Mouse (Mus musculus) kidney, embryonic 14.5 days (tissue): Measurements from ENCODE around the gene Cog1. TPM values are rescaled to one million over a fixed set of nuclear protein-coding genes. Genes with fewer than 3 reads are reported as not detected.
A peak's percentile ranks its signal among the peaks of the same experiment; 100 is the strongest.

Experiments used
- ATAC-seq: fragments of 200-750 bp; cut with Nextera tagmentation; 2 replicates; pipeline ENCODE4 v1.8.0; 2017; ENCODE audit warnings: moderate number of reproducible peaks, mild to moderate bottlenecking, moderate TSS enrichment, moderate library complexity; ENCODE audit not compliant: low FRiP score, low TSS enrichment
- H3K27ac ChIP-seq: fragments of 300-500 bp; sonication (generic); 2 replicates; pipeline ENCODE4 v1.5.1; 2014; ENCODE audit warnings: low read depth, mild to moderate bottlenecking, low read length, moderate library complexity, mixed read lengths
- H3K27me3 ChIP-seq: fragments of 300-500 bp; sonication (generic); 2 replicates; pipeline ENCODE4 v1.6.1; 2014; ENCODE audit warnings: mild to moderate bottlenecking, low read length; ENCODE audit not compliant: control insufficient read depth, insufficient read depth
- H3K36me3 ChIP-seq: fragments of 300-500 bp; sonication (generic); 2 replicates; pipeline ENCODE4 v1.6.1; 2014; ENCODE audit warnings: low read length, mixed read lengths; ENCODE audit not compliant: control insufficient read depth, insufficient read depth
- H3K4me1 ChIP-seq: fragments of 300-500 bp; sonication (generic); 2 replicates; pipeline ENCODE4 v1.6.1; 2014; ENCODE audit warnings: low read length, mixed read lengths; ENCODE audit not compliant: control insufficient read depth, insufficient read depth
- H3K4me2 ChIP-seq: fragments of 300-500 bp; sonication (generic); replicated peaks from 2 replicates; pipeline ENCODE4 v1.6.1; 2014; ENCODE audit warnings: low read depth, mild to moderate bottlenecking, low read length
- H3K4me3 ChIP-seq: fragments of 300-500 bp; sonication (generic); 2 replicates; pipeline ENCODE4 v1.5.1; 2014; ENCODE audit warnings: mild to moderate bottlenecking, low read length
- H3K9ac ChIP-seq: fragments of 300-500 bp; sonication (generic); 2 replicates; pipeline ENCODE4 v1.6.1; 2014; ENCODE audit warnings: low read depth, mild to moderate bottlenecking, low read length, moderate library complexity
- H3K9me3 ChIP-seq: fragments of 300-500 bp; sonication (generic); 2 replicates; pipeline ENCODE4 v1.6.1; 2016; ENCODE audit warnings: low read length; ENCODE audit not compliant: control insufficient read depth
- WGBS: fragments of 180-500 bp; shearing (Covaris S2); extraction: QIAGEN DNeasy Blood & Tissue Kit; methylation state at CpG from one replicate; pipeline ENCODE4 v1.1.7; 2014; 5-methylcytosine and 5-hydroxymethylcytosine counted together
- polyA plus RNA-seq: library from polyadenylated mRNA; unstranded; fragments of >200 nt; fragmentation: Nextera tagmentation; extraction: Ambion mirVana; gene quantifications from 2 replicates; pipeline ENCODE4 v1.2.1, GENCODE M21; 2014

The Cog1 gene
- polyA plus RNA-seq, 1 experiment from 2014 or later, result 29.3 TPM

DNA sequence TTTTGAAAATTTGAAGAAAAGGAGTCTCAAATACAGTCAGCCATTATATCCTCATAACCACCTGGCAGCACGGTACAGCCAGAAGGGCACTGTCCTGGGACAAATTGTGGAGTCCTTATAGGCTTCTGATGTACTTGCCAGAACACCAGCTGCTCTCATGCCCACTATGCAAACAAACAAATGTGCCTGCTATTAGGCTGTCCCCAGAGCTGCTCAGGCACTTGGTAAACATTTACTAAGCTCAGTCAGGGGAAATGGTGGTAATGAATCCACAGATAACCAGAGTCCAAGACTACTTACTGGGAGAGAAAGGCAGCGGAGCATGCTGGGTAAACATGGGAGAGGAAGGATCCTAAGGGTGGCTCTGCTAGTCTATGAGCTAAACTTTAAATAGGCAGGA lies 18.2 kb downstream of the Cog1 start:
- no peak overlapping the region for H3K4me2 ChIP-seq

DNA sequence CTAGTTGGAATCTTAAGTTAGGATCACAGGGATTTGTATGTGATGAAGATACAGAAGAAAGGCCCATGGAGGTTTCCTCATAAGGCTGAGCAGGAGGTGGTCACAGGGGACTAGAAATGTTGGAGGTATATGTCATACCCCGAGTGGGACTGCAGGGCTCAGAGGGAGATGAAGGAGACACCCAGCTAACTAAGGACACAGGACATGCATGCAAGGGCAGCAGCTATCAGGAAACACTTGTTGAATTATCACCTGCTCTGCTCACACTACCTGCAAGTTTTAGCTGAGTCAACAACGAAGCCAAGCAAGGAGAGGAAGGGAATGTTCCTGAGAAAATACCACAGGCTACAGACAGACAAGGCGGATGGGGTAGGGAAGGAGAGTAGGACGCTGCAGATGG lies 18.7 kb downstream of the Cog1 start:
- no peak for ATAC-seq
- peaks cover 50% of the 10 kb centered on the region for H3K36me3 ChIP-seq
- WGBS, result 81% methylated on average over 4 of the region's 4 CpGs
- H3K9ac ChIP-seq, result no peak overlapping the region
- peaks cover 16% of the 10 kb centered on the region; the same call in 1 of the 2 replicates for H3K4me1 ChIP-seq
- no peak overlapping the region for H3K4me3 ChIP-seq
- no peaks in the 10 kb centered on the region for H3K27me3 ChIP-seq
- no peaks in the 10 kb centered on the region for H3K9me3 ChIP-seq
- H3K27ac ChIP-seq, result peak overlapping the region; percentile 33; the same call in 1 of the 2 replicates
- H3K4me2 ChIP-seq, result no peak overlapping the region

More for the DNA sequence above, 18.2 kb downstream of the Cog1 start:
- H3K27ac ChIP-seq, result peak overlapping the region; percentile 56
- H3K9ac ChIP-seq, result no peak overlapping the region
- H3K9me3 ChIP-seq, result no peaks in the 10 kb centered on the region
- 55% methylated on average over 2 of the region's 2 CpGs for whole genome bisulfite sequencing
- peak; percentile 47; the same call in 1 of the 2 replicates for ATAC-seq
- H3K27me3 ChIP-seq, result no peaks in the 10 kb centered on the region
- no peak overlapping the region for H3K4me3 ChIP-seq
- peaks cover 53% of the 10 kb centered on the region for H3K36me3 ChIP-seq
- peaks cover 16% of the 10 kb centered on the region; the same call in 1 of the 2 replicates for H3K4me1 ChIP-seq

DNA sequence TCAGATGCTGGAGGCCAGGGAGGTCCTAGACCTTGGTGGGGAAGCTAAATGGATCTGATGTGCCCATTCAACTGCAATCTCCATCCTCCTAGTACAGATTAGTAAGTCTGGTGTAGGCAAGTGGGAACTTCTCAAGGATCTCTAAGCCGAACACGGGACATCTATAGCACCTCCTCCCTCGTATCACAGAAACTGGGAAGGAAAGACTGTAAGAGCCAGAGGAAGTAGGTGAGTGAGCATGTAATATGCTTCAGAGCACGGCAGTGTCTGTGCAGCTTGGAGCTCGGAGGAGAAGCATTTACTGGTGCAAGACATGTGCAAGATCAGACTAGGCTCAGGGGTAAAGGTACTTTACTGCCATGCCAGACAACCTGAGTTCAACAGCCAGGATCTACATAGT lies 19.9 kb downstream of the Cog1 start:
- Histone ChIP-seq H3K9ac (no peak overlapping the region), H3K4me2 (no peak overlapping the region), H3K27me3 (no peaks in the 10 kb centered on the region), H3K27ac (no peak overlapping the region), H3K36me3 (peaks cover 48% of the 10 kb centered on the region), H3K4me1 (peaks cover 16% of the 10 kb centered on the region; the same call in 1 of the 2 replicates), H3K4me3 (no peak overlapping the region), H3K9me3 (no peaks in the 10 kb centered on the region)
- WGBS, result 78% methylated on average over 5 of the region's 5 CpGs
- no peak for ATAC-seq

DNA sequence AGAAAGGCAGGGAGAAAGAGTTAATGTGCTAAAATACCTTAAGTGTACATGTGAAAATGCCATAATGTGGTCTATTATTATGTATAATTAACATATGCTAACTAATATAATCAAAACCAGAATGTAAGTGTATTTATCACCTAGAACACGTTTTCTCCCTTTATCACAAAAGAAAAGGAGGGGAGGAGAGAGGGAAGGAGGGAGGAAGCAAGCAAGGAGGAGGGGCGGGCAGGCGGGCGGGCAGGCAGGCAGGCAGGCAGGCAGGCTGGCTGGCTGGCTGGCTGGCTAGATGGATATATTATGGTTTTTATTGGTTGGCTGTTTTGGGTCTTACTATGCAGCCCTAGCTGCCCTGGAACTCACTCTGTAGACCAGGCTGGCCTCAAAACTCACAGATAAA lies 20.7 kb downstream of the Cog1 start:
- peaks cover 44% of the 10 kb centered on the region for H3K36me3 ChIP-seq
- no peak overlapping the region for H3K4me3 ChIP-seq
- no peaks in the 10 kb centered on the region for H3K27me3 ChIP-seq
- ATAC-seq, result no peak
- H3K27ac ChIP-seq, result no peak overlapping the region
- no peaks in the 10 kb centered on the region for H3K9me3 ChIP-seq
- H3K4me1 ChIP-seq, result peaks cover 16% of the 10 kb centered on the region; the same call in 1 of the 2 replicates
- H3K9ac ChIP-seq, result no peak overlapping the region
- H3K4me2 ChIP-seq, result no peak overlapping the region
- WGBS, result 73% methylated on average over 4 of the region's 4 CpGs

DNA sequence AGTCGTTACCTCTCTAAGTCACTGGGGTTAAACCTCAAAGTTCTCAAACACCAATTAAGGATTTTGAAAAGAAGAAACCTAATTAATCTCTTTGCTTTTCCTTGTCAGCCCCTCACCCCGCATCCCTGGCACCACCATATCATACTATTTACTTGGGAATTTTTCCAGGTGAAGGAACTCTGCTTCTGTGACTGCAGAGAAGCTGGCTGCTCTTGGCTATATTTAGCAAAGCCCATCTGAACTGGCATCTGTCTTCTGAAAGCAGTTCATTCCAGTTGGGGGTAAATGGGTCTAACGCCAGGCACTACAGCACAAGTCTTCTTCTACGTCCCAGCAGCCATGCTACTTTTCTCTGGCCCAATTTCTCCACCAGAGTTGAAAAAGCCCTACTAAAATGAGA lies 24.6 kb downstream of the Cog1 start:
- 96% methylated on average over 4 of the region's 4 CpGs for WGBS
- no peaks in the 10 kb centered on the region for H3K4me1 ChIP-seq
- no peak overlapping the region for H3K9ac ChIP-seq
- peaks cover 48% of the 10 kb centered on the region for H3K36me3 ChIP-seq
- H3K27me3 ChIP-seq, result no peaks in the 10 kb centered on the region
- no peak for ATAC-seq
- no peak overlapping the region for H3K4me2 ChIP-seq
- H3K9me3 ChIP-seq, result no peaks in the 10 kb centered on the region
- H3K4me3 ChIP-seq, result no peak overlapping the region
- H3K27ac ChIP-seq, result no peak overlapping the region

DNA sequence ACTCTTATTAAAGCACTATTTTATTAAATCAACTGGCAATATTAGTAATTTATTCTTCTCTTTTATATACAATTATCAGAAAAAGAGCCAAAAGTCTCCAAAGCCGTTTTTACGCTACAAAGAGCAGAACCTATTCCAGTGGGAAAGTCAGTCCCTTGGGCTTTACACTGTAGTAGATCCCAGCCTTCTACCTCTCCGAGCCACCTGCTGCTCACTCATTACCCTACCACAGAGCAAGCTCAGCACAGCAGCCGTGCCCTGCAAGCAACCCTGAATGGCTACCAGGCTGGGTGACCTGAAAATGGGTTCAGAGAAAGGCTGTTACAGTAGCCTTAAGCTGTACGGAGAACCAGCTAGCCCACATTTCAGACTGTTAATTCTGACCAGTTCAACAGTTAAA lies 25.6 kb downstream of the Cog1 start:
- peaks cover 41% of the 10 kb centered on the region for H3K36me3 ChIP-seq
- no peak overlapping the region for H3K4me2 ChIP-seq
- no peak for ATAC-seq
- H3K9me3 ChIP-seq, result no peaks in the 10 kb centered on the region
- no peak overlapping the region for H3K9ac ChIP-seq
- H3K4me3 ChIP-seq, result no peak overlapping the region
- H3K4me1 ChIP-seq, result 0 out of 2 replicates have a peak, but pooled peaks cover 3% of the 10 kb centered on the region
- H3K27me3 ChIP-seq, result no peaks in the 10 kb centered on the region
- H3K27ac ChIP-seq, result no peak overlapping the region
- 92% methylated on average over 5 of the region's 5 CpGs for WGBS

DNA sequence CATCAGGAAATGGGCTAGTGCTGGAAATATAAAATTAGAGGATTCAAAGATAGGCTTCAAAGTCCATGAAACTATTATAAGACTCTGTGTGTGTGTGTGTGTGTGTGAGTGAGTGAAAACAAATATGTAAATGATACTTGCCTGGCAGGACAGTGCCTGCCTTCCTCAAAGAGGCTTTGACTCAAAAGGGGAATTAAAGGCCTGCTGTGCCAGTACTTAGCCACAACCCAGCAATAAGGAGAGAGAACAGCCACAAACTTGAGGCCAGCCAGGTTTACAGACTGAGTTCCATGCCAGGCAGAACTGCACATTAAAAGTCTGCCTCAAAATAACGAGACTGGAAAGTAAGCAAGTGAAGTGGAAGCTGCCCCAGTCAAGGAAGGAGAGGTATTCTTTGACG lies 27.9 kb downstream of the Cog1 start:
- Histone ChIP-seq H3K4me3 (no peak overlapping the region), H3K27me3 (no peaks in the 10 kb centered on the region), H3K27ac (no peak overlapping the region), H3K4me1 (peaks cover 13% of the 10 kb centered on the region), H3K9me3 (no peaks in the 10 kb centered on the region), H3K36me3 (peaks cover 33% of the 10 kb centered on the region), H3K9ac (no peak overlapping the region), H3K4me2 (no peak overlapping the region)
- no peak for ATAC-seq
- 95% methylated on average over 2 of the region's 2 CpGs for WGBS

DNA sequence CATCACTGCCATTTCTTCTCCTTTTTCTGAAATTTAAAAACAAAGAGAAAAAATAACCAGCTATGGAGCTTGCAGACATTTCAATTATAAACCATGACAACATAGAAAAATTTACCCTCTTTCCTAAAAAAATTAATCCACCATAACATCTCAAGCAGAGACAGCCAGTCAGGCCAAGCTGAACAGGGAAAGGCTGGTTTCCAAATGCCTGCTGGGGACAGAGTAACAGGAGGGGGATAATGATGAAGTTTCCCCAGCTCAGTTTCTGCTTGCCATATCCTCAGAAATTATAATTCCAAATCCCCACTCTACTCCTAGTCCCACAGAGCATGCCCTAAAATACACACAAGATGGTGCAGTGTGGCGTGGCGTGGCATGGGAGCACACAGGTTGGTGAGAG lies 28.4 kb downstream of the Cog1 start:
- WGBS, result 97% methylated on average over 2 of the region's 2 CpGs

DNA sequence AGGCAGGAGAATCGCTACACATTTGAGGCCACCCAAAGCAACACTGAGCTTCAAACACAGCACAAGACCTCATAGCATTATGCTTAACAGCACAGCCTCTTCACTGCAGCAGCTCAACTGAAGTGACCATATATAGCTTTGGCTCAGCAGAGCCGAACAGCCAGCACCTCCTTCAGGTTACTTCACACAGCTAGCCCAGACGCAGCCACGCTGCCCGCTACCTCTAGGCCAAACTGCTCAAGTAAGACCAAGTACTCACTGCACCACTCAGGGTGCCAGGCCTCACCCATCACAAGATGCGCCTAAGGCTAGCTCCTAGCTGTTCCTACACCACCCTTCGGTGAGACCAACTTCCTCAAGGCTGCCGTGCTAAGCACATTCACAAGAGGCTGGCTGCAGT lies 29.4 kb downstream of the Cog1 start:
- H3K9me3 ChIP-seq, result no peaks in the 10 kb centered on the region
- H3K4me2 ChIP-seq, result no peak overlapping the region
- H3K27ac ChIP-seq, result no peak overlapping the region
- WGBS, result 82% methylated on average over 8 of the region's 8 CpGs
- peaks cover 23% of the 10 kb centered on the region for H3K4me1 ChIP-seq
- no peak overlapping the region for H3K9ac ChIP-seq
- peaks cover 29% of the 10 kb centered on the region for H3K36me3 ChIP-seq
- no peak for ATAC-seq
- no peak overlapping the region for H3K4me3 ChIP-seq
- no peaks in the 10 kb centered on the region for H3K27me3 ChIP-seq

More for the DNA sequence above, 28.4 kb downstream of the Cog1 start:
- Histone ChIP-seq H3K27me3 (no peaks in the 10 kb centered on the region), H3K9ac (no peak overlapping the region), H3K36me3 (peaks cover 31% of the 10 kb centered on the region), H3K9me3 (no peaks in the 10 kb centered on the region), H3K4me3 (no peak overlapping the region), H3K4me2 (no peak overlapping the region), H3K4me1 (peaks cover 18% of the 10 kb centered on the region), H3K27ac (no peak overlapping the region)
- no peak for ATAC-seq
